ENCODE assay signal across 16 mouse cellular contexts in the genomic region with DNA sequence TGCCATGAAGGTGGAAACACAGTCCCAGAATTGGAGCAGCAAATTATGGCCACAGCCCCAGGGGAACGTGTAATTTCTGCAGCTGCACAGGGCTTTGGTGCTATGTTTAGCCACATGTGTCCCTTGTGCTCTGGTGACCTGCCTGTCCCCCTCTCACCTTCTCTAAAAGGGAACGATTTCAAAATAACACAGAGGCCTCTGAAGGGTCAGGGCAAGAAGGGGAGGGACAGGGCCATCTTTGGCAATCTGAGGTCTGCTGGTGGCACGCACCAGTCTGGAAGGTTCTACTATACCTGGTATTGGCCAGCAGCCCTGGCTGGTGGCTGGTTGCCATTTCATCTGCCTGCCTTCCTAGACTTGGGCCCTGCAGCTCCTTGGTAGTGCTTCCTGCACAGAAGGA.
DNase-seq lines count a peak whose midpoint lies in the region; ATAC-seq and TF ChIP-seq lines count a peak whose summit lies in the region.
"Had no signal": no experiment of that assay in that cellular context is flagged by ENCODE, and none has a peak within 500 bp of the region (broad histone marks: within the 10 kb centered on the region; RNA-seq: fewer than 3 reads in every experiment).

No protein-coding gene starts in this region.

- no peak overlapping the region for H3K4me2 ChIP-seq in heart, postnatal 0 days (ENCODE audit: low read depth, low read length)
- H3K4me2 ChIP-seq in liver, embryonic 12.5 days: no peak overlapping the region
- H3K4me2 ChIP-seq: forebrain, embryonic 15.5 days; midbrain, embryonic 11.5 days; stomach, embryonic 15.5 days had no signal

- H3K27ac ChIP-seq in heart, postnatal 0 days (ENCODE audit: low read depth): peak overlapping the region; percentile 88
- H3K27ac ChIP-seq in liver, embryonic 12.5 days: no peak overlapping the region
- H3K27ac ChIP-seq: forebrain, embryonic 15.5 days; left cerebral cortex, adult 2 months; stomach, embryonic 15.5 days had no signal

- H3K27me3 ChIP-seq in heart, postnatal 0 days (ENCODE audit: control insufficient read depth, insufficient read depth, low read length): no peaks in the 10 kb centered on the region
- no peaks in the 10 kb centered on the region for H3K27me3 ChIP-seq in liver, embryonic 12.5 days (replicated peaks)
- H3K27me3 ChIP-seq: forebrain, embryonic 15.5 days; stomach, embryonic 15.5 days had no signal

- no peak for TF ChIP-seq EP300 in heart, postnatal 0 days (IDR thresholded peaks at IDR 0.05; ENCODE audit: low read depth)

- no peak overlapping the region for H3K4me3 ChIP-seq in heart, postnatal 0 days (ENCODE audit: low read depth, low read length)
- no peak overlapping the region for H3K4me3 ChIP-seq in liver, embryonic 12.5 days
- H3K4me3 ChIP-seq: forebrain, embryonic 15.5 days; left cerebral cortex, adult 2 months; stomach, embryonic 15.5 days had no signal

- DNase-seq in adrenal gland, postnatal 10 days: peak; percentile 63
- DNase-seq in adrenal gland, postnatal 36 days: peak; percentile 27 to 55
- DNase-seq in heart, adult 18-20 months: peak; percentile 62 to 74
- DNase-seq in heart, postnatal 0 days (ENCODE audit: low spot score): peak; percentile 47
- no peak for DNase-seq in ovary, adult 18-20 months (ENCODE audit: low spot score)
- no peak for DNase-seq in layer of hippocampus, postnatal 36 days
- DNase-seq: cerebellum, adult 2 months; kidney, postnatal 4 days; liver; right cerebral cortex, postnatal 4 days had no signal

- 34% methylated on average over 3 of the region's 3 CpGs for WGBS in heart, postnatal 0 days
- WGBS in liver, embryonic 12.5 days (ENCODE audit: insufficient replicate concordance): 45% methylated on average over 3 of the region's 3 CpGs

- H3K9me3 ChIP-seq in heart, postnatal 0 days (replicated peaks; ENCODE audit: control insufficient read depth, low read length): no peaks in the 10 kb centered on the region
- H3K9me3 ChIP-seq in liver, embryonic 12.5 days (replicated peaks): no peaks in the 10 kb centered on the region
- H3K9me3 ChIP-seq: forebrain, embryonic 15.5 days; stomach, embryonic 15.5 days had no signal

- ATAC-seq in heart, postnatal 0 days (ENCODE audit: insufficient read depth, low read depth): peak; percentile 68
- no peak for ATAC-seq in liver, embryonic 12.5 days
- ATAC-seq: forebrain, embryonic 15.5 days; lung, postnatal 0 days had no signal

- no peak for TF ChIP-seq CTCF in heart, postnatal 0 days (IDR thresholded peaks at IDR 0.05; ENCODE audit: low read depth)

- peaks cover 25% of the 10 kb centered on the region for H3K4me1 ChIP-seq in heart, postnatal 0 days (ENCODE audit: control insufficient read depth, insufficient read depth)
- no peaks in the 10 kb centered on the region for H3K4me1 ChIP-seq in liver, embryonic 12.5 days
- H3K4me1 ChIP-seq: forebrain, embryonic 15.5 days; stomach, embryonic 15.5 days had no signal

- H3K9ac ChIP-seq in heart, postnatal 0 days (replicated peaks; ENCODE audit: low read depth, low read length): no peak overlapping the region
- H3K9ac ChIP-seq in liver, embryonic 12.5 days: no peak overlapping the region
- H3K9ac ChIP-seq: forebrain, embryonic 15.5 days; stomach, embryonic 15.5 days had no signal

- H3K36me3 ChIP-seq in heart, postnatal 0 days (replicated peaks; ENCODE audit: control insufficient read depth, insufficient read depth, low read length): peaks cover 16% of the 10 kb centered on the region
- H3K36me3 ChIP-seq in liver, embryonic 12.5 days: no peaks in the 10 kb centered on the region
- H3K36me3 ChIP-seq: forebrain, embryonic 15.5 days; stomach, embryonic 15.5 days had no signal

Comparison
In these comparisons a context has a peak if more than half of its experiments do, and no peak if none do; other contexts are left out.
1. DNase-seq: peak in adrenal gland, postnatal 10 days (single experiment), adrenal gland, postnatal 36 days (2 of 2), heart, adult 18-20 months (2 of 2) and heart, postnatal 0 days (single experiment); none in ovary, adult 18-20 months (single experiment) and layer of hippocampus, postnatal 36 days (0 of 2).